Mouse (Mus musculus) liver, embryonic 14.5 days (tissue): ENCODE data around the gene Auts2.

ENCODE experiments used
- CTCF ChIP-seq: IDR thresholded peaks from 2 replicates; pipeline ENCODE4 v1.5.1; 2016; ENCODE audit warnings: antibody characterized with exemption, low read depth, control low read depth
- EP300 ChIP-seq: IDR thresholded peaks from 2 replicates; pipeline ENCODE4 v1.6.1; 2016; ENCODE audit warnings: antibody characterized with exemption, low read depth

DNA sequence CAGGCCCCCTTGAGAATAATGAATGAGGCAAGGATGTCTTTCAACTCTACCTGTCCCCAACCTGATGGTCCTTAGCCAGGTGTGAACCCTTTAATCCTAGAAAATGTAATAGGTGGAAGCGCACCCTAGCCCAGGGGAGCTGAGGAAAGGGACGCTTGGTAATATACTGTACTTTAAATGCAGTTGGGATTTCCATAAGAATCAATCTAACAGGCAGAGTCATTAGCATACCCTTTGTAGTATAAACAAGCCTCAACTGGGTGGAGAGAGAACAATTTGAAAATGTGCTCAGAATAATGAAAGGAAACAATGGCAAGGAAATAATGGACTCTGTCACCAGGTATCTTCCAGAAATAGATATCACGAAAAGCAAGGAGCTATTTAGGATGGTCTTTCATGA is 16.7 kb downstream of the Auts2 start:
- no peak for TF ChIP-seq CTCF
- TF ChIP-seq EP300, result no peak
